Mouse (Mus musculus) heart, embryonic 12.5 days (tissue): ENCODE results near the gene Ccdc155. TPM values are rescaled to one million over a fixed set of nuclear protein-coding genes. Genes with fewer than 3 reads are reported as not detected.

ENCODE experiments used
- ATAC-seq: fragments of 200-750 bp; cut with Nextera tagmentation; 2 replicates; pipeline ENCODE4 v1.8.0; 2017; ENCODE audit warnings: moderate TSS enrichment, moderate library complexity; ENCODE audit not compliant: insufficient number of reproducible peaks, low FRiP score
- H3K27ac ChIP-seq: fragments of 300-500 bp; sonication (generic); 2 replicates; pipeline ENCODE4 v1.5.1; 2016; ENCODE audit warnings: mild to moderate bottlenecking, moderate library complexity; ENCODE audit not compliant: poor library complexity, severe bottlenecking
- H3K27me3 ChIP-seq: fragments of 300-500 bp; sonication (generic); replicated peaks from 2 replicates; pipeline ENCODE4 v1.6.1; 2016; ENCODE audit warnings: mild to moderate bottlenecking, moderate library complexity
- H3K36me3 ChIP-seq: fragments of 300-500 bp; sonication (generic); 2 replicates; pipeline ENCODE4 v1.6.1; 2016; ENCODE audit warnings: mild to moderate bottlenecking, moderate library complexity
- H3K4me1 ChIP-seq: fragments of 300-500 bp; sonication (generic); replicated peaks from 2 replicates; pipeline ENCODE4 v1.6.1; 2016; ENCODE audit warnings: mild to moderate bottlenecking
- H3K4me2 ChIP-seq: fragments of 300-500 bp; sonication (generic); 2 replicates; pipeline ENCODE4 v1.6.1; 2016; ENCODE audit warnings: mild to moderate bottlenecking, moderate library complexity
- H3K4me3 ChIP-seq: fragments of 300-500 bp; sonication (generic); 2 replicates; pipeline ENCODE4 v1.5.1; 2016; ENCODE audit warnings: mild to moderate bottlenecking
- H3K9ac ChIP-seq: fragments of 300-500 bp; sonication (generic); 2 replicates; pipeline ENCODE4 v1.6.1; 2016; ENCODE audit warnings: mild to moderate bottlenecking, moderate library complexity
- H3K9me3 ChIP-seq: fragments of 300-500 bp; sonication (generic); replicated peaks from 2 replicates; pipeline ENCODE4 v1.6.1; 2016; ENCODE audit warnings: mild to moderate bottlenecking, moderate library complexity
- WGBS: fragments of 180-500 bp; shearing (Covaris S2); methylation state at CpG from one replicate; pipeline ENCODE4 v1.1.7; 2016; 5-methylcytosine and 5-hydroxymethylcytosine counted together
- polyA plus RNA-seq: library from polyadenylated mRNA; unstranded; fragments of >200 nt; fragmentation: Nextera tagmentation; extraction: Ambion mirVana; gene quantifications from 2 replicates; pipeline ENCODE4 v1.2.1, GENCODE M21; 2016

Ccdc155 gene
- polyA plus RNA-seq, 1 experiment from 2014 or later = 0.70 TPM

GRCm38 (mm10) chr7:45198435-45198834 lies 6.3 kb downstream of the Ccdc155 start:
- H3K36me3 ChIP-seq = no peaks in the 10 kb centered on the region
- no peak overlapping the region for H3K27ac ChIP-seq
- peak overlapping the region; percentile 59 for H3K9ac ChIP-seq
- no peak overlapping the region for H3K4me3 ChIP-seq
- no peak for ATAC-seq
- H3K4me2 ChIP-seq = no peak overlapping the region
- peaks cover 49% of the 10 kb centered on the region for H3K27me3 ChIP-seq
- H3K9me3 ChIP-seq = no peaks in the 10 kb centered on the region
- WGBS = 9% methylated on average over 5 of the region's 5 CpGs
- H3K4me1 ChIP-seq = peaks cover 19% of the 10 kb centered on the region

GRCm38 (mm10) chr7:45196994-45197393 lies 7.7 kb downstream of the Ccdc155 start:
- 59% methylated on average over 5 of the region's 5 CpGs for WGBS
- peaks cover 54% of the 10 kb centered on the region for H3K27me3 ChIP-seq
- no peak for ATAC-seq
- no peak overlapping the region for H3K9ac ChIP-seq
- no peak overlapping the region for H3K4me2 ChIP-seq
- H3K4me1 ChIP-seq = peaks cover 12% of the 10 kb centered on the region
- H3K9me3 ChIP-seq = no peaks in the 10 kb centered on the region
- no peaks in the 10 kb centered on the region for H3K36me3 ChIP-seq
- H3K27ac ChIP-seq = no peak overlapping the region
- H3K4me3 ChIP-seq = no peak overlapping the region

GRCm38 (mm10) chr7:45196176-45196535 lies 8.5 kb downstream of the Ccdc155 start:
- no peak overlapping the region for H3K27ac ChIP-seq
- no peak overlapping the region for H3K9ac ChIP-seq
- peaks cover 60% of the 10 kb centered on the region for H3K27me3 ChIP-seq
- H3K4me3 ChIP-seq = no peak overlapping the region
- no peaks in the 10 kb centered on the region for H3K9me3 ChIP-seq
- no peak for ATAC-seq
- H3K4me1 ChIP-seq = peaks cover 19% of the 10 kb centered on the region
- no peak overlapping the region for H3K4me2 ChIP-seq
- H3K36me3 ChIP-seq = no peaks in the 10 kb centered on the region
- WGBS = 76% methylated on average over 4 of the region's 4 CpGs

- no peak overlapping the region for H3K4me3 ChIP-seq
- H3K9ac ChIP-seq = no peak overlapping the region
- H3K27ac ChIP-seq = no peak overlapping the region
- WGBS = 44% methylated on average over 13 of the region's 13 CpGs
- H3K9me3 ChIP-seq = no peaks in the 10 kb centered on the region
- H3K4me2 ChIP-seq = no peak overlapping the region
- ATAC-seq = no peak
- H3K27me3 ChIP-seq = peaks cover 62% of the 10 kb centered on the region
- no peaks in the 10 kb centered on the region for H3K36me3 ChIP-seq
- H3K4me1 ChIP-seq = peaks cover 23% of the 10 kb centered on the region
Observed at GRCm38 (mm10) chr7:45195341-45196175, 9.1 kb downstream of the Ccdc155 start.

- Histone ChIP-seq H3K9ac (no peak overlapping the region), H3K9me3 (no peaks in the 10 kb centered on the region), H3K36me3 (no peaks in the 10 kb centered on the region), H3K4me1 (peaks cover 23% of the 10 kb centered on the region), H3K27ac (no peak overlapping the region), H3K4me3 (no peak overlapping the region), H3K4me2 (no peak overlapping the region), H3K27me3 (peaks cover 65% of the 10 kb centered on the region)
- WGBS = 70% methylated on average over 17 of the region's 17 CpGs
- no peak for ATAC-seq
Observed at GRCm38 (mm10) chr7:45193871-45194785, 10.6 kb downstream of the Ccdc155 start.

GRCm38 (mm10) chr7:45193406-45193805 lies 11.3 kb downstream of the Ccdc155 start:
- Histone ChIP-seq H3K27me3 (peaks cover 68% of the 10 kb centered on the region), H3K9ac (no peak overlapping the region), H3K4me3 (no peak overlapping the region), H3K4me2 (no peak overlapping the region), H3K4me1 (peaks cover 23% of the 10 kb centered on the region), H3K9me3 (no peaks in the 10 kb centered on the region), H3K27ac (no peak overlapping the region), H3K36me3 (no peaks in the 10 kb centered on the region)
- 60% methylated on average over 5 of the region's 5 CpGs for WGBS
- ATAC-seq = no peak

- WGBS = 80% methylated on average over 7 of the region's 7 CpGs
- Histone ChIP-seq H3K9ac (no peak overlapping the region), H3K9me3 (no peaks in the 10 kb centered on the region), H3K27me3 (peaks cover 75% of the 10 kb centered on the region), H3K4me1 (peaks cover 23% of the 10 kb centered on the region), H3K36me3 (no peaks in the 10 kb centered on the region), H3K4me2 (no peak overlapping the region), H3K4me3 (no peak overlapping the region), H3K27ac (no peak overlapping the region)
- no peak for ATAC-seq
Observed at GRCm38 (mm10) chr7:45192585-45193310, 11.9 kb downstream of the Ccdc155 start.

- no peak overlapping the region for H3K27ac ChIP-seq
- no peak overlapping the region for H3K4me3 ChIP-seq
- ATAC-seq = no peak
- peaks cover 81% of the 10 kb centered on the region for H3K27me3 ChIP-seq
- H3K4me2 ChIP-seq = no peak overlapping the region
- 13% methylated on average over 8 of the region's 8 CpGs for WGBS
- H3K36me3 ChIP-seq = no peaks in the 10 kb centered on the region
- H3K9me3 ChIP-seq = no peaks in the 10 kb centered on the region
- H3K4me1 ChIP-seq = peaks cover 23% of the 10 kb centered on the region
- H3K9ac ChIP-seq = no peak overlapping the region
Observed at GRCm38 (mm10) chr7:45191803-45192363, 12.8 kb downstream of the Ccdc155 start.

GRCm38 (mm10) chr7:45191161-45191560 lies 13.5 kb downstream of the Ccdc155 start:
- WGBS = 53% methylated on average over 2 of the region's 2 CpGs
- H3K27me3 ChIP-seq = peaks cover 84% of the 10 kb centered on the region

GRCm38 (mm10) chr7:45190186-45190585 lies 14.5 kb downstream of the Ccdc155 start:
- Histone ChIP-seq H3K27ac (no peak overlapping the region), H3K9me3 (no peaks in the 10 kb centered on the region), H3K4me1 (peaks cover 17% of the 10 kb centered on the region), H3K27me3 (peaks cover 84% of the 10 kb centered on the region), H3K36me3 (no peaks in the 10 kb centered on the region), H3K9ac (no peak overlapping the region), H3K4me2 (no peak overlapping the region), H3K4me3 (no peak overlapping the region)
- no peak for ATAC-seq
- 89% methylated on average over 6 of the region's 6 CpGs for WGBS

More at GRCm38 (mm10) chr7:45191161-45191560, 13.5 kb downstream of the Ccdc155 start:
- Histone ChIP-seq H3K4me1 (peaks cover 23% of the 10 kb centered on the region), H3K4me3 (no peak overlapping the region), H3K36me3 (no peaks in the 10 kb centered on the region), H3K4me2 (no peak overlapping the region), H3K9ac (no peak overlapping the region), H3K9me3 (no peaks in the 10 kb centered on the region), H3K27ac (no peak overlapping the region)
- ATAC-seq = no peak
